Mouse (Mus musculus) megakaryocyte, embryonic 14.5 days (primary cell): ENCODE data around the gene Inhbc. TPM values are rescaled to one million over a fixed set of nuclear protein-coding genes. Genes with fewer than 3 reads are reported as not detected.
"Not testable (repeated sequence)": the region's sequence is repeated elsewhere in the genome, so short reads cannot be mapped to it uniquely, and the experiment has no call there.

Experiments used
- H3K27me3 ChIP-seq: replicated peaks from 2 replicates; pipeline ENCODE3; 2012; ENCODE audit warnings: inconsistent platforms
- H3K36me3 ChIP-seq: replicated peaks from 2 replicates; pipeline ENCODE3; 2012; ENCODE audit warnings: low read length, inconsistent platforms, mixed read lengths
- H3K4me1 ChIP-seq: 2 replicates; pipeline ENCODE4 v1.6.1; 2012; ENCODE audit warnings: inconsistent platforms
- H3K4me3 ChIP-seq: replicated peaks from 2 replicates; pipeline ENCODE3; 2012; ENCODE audit warnings: moderate library complexity, mild to moderate bottlenecking, inconsistent platforms
- H3K9me3 ChIP-seq: 2 replicates; pipeline ENCODE4 v1.6.1; 2012; ENCODE audit warnings: inconsistent platforms
- FLI1 ChIP-seq: IDR thresholded peaks from 2 replicates; pipeline ENCODE4 v1.6.1; 2012; ENCODE audit warnings: low read length, inconsistent platforms, mixed read lengths
- GATA1 ChIP-seq: IDR thresholded peaks from 3 replicates; pipeline ENCODE4 v1.6.1; 2012; ENCODE audit warnings: mixed read lengths, low read length, inconsistent platforms, borderline replicate concordance
- polyA plus RNA-seq: library from polyadenylated mRNA; stranded (reverse); fragments of >175 nt; gene quantifications from 2 replicates; pipeline ENCODE4 v1.2.3, GENCODE M21; 2012; ENCODE audit warnings: low replicate concordance; ENCODE audit not compliant: insufficient read depth

Inhbc gene
- polyA plus RNA-seq, 1 experiment, result not detected

DNA sequence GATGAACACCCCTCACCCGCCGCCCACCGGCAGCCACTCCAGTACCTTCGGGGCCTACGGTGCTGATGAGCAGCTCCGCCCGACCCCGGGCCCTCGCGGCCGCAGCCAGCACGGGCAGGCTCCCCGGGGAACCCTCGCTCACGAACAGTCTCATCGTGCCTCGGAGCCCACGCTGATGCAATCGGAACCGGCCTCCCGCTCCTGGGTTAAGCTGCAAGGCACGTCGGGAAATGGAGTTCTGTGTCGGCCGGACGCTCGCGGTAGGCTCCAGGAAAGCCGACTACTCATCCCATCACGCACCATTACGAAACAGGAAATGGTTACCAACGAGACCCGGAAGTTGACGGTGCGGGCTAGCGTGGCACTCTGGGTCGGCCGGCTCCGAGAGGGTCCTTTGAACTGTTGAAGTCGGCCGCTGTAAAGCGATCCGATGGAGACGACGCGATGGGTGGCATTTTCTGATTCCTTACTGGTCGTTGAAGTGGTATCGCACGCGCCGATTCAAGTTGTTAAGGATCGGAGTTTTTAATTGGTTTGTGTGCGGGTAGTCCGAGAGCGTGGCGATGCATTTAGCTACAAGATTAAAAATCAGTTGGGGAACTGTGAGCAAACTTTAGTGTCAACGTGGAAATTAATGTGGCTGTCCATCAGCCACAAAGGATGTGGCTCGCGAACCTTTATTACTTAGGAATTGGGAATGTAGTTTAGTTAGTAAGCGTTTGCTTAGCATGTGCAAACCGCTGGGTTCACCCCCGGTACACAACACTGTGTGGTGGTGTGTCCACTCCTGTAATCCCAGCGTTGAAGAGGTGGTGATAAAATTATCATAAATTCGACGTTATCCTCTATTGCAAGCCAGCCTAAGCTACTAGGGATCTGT is 58.5 kb downstream of the Inhbc start, which contains the start of gene Mars:
TSS of gene Mars (minus strand) at position 311 of the 880 bp plus-strand sequence.
- peaks cover 37% of the 10 kb centered on the region for H3K36me3 ChIP-seq
- TF ChIP-seq FLI1 (peak; percentile 83), GATA1 (no peak)
- peaks cover 43% of the 10 kb centered on the region for H3K4me1 ChIP-seq

DNA sequence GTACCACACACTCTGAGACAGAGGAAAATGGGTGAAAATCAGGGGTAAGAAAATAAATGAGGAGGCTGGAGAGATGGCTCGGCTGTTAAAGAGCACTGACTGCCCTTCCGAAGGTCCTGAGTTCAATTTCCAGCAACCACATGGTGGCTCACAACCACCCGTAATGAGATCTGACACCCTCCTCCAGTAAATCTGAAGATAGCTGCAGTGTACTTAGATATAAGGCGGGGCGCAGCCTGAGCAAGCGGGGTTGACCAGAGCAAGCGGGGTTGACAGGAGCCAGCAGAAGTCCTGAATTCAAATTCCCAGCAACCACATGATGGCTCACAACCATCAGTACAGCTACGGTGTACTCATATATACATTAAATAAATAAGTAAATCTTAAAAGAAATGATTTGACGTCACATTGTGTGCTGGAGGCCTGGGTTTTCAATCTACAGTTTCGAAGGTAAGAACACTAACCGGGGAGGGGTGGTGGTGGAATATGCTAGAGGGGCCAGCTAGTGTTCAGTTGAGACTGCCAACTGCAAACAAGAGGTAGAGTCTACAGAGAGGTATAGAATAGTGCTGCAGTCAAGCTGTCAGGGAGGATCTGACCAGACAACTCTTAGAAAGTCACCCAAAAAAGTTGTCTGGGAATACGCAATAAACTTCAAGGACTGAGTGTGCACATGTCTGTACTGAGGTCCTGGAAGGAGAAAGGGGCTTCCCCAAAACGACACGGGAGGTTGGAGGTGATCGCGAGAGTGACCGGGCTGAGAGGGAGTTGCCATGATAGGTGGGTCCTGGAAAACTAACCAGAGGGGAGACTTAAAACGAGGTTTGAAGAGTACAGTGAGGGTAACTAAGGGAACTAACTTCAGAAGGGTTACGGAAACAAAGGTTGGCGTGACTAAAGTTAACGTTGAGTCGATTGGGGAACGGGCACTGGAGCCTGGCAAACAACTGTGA is 59.4 kb downstream of the Inhbc start:
- TF ChIP-seq FLI1 (no peak), GATA1 (no peak)
- peaks cover 46% of the 10 kb centered on the region for H3K36me3 ChIP-seq
- peak overlapping the region; percentile 97 for H3K4me3 ChIP-seq
- no peaks in the 10 kb centered on the region for H3K27me3 ChIP-seq
- peaks cover 45% of the 10 kb centered on the region for H3K4me1 ChIP-seq
- H3K9me3 ChIP-seq, result peaks cover 3% of the 10 kb centered on the region; the same call in 1 of the 2 replicates

More for the DNA sequence above, 58.5 kb downstream of the Inhbc start, which contains the start of gene Mars:
- no peaks in the 10 kb centered on the region for H3K27me3 ChIP-seq
- H3K9me3 ChIP-seq, result peaks cover 3% of the 10 kb centered on the region; the same call in 1 of the 2 replicates
- H3K4me3 ChIP-seq, result peak within 1 kb of the TSS; percentile 97

DNA sequence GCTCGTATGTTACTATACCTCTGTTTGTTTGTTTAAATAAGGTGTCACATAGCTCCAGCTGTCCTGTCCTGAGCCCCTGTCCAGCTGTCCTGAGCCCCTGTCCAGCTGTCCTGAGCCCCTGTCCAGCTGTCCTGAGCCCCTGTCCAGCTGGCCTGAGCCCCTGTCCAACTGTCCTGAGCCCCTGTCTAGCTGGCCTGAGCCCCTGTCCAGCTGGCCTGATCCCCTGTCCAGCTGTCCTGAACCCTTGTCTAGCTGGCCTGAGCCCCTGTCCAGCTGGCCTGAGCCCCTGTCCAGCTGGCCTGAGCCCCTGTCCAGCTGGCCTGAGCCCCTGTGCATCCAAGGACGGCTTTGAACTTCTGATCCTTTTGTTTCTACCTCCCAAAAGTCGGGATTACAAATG is 61.1 kb downstream of the Inhbc start:
- Histone ChIP-seq H3K4me1 (peaks cover 52% of the 10 kb centered on the region), H3K36me3 (peaks cover 62% of the 10 kb centered on the region)
- H3K9me3 ChIP-seq, H3K4me3 ChIP-seq, H3K27me3 ChIP-seq: not testable (repeated sequence)

Other genes with a start within 250 kb of the Inhbc start
- 140 and 267 TPM in 2 replicates for gene Os9, start 249.3 kb downstream of the Inhbc start, polyA plus RNA-seq
- 71.2 and 76.1 TPM in 2 replicates for gene B4galnt1, start 205.2 kb downstream of the Inhbc start, polyA plus RNA-seq
- gene Slc26a10, start 189.8 kb downstream of the Inhbc start, polyA plus RNA-seq, result 0.23 and 0.76 TPM in 2 replicates
- not detected in 2 replicates for gene Arhgef25, start 180.3 kb downstream of the Inhbc start, polyA plus RNA-seq
- 51.0 and 171 TPM in 2 replicates for gene Dtx3, start 174.7 kb downstream of the Inhbc start, polyA plus RNA-seq
- gene Pip4k2c, start 158.8 kb downstream of the Inhbc start, polyA plus RNA-seq, result 10.4 and 19.6 TPM in 2 replicates
- 6.6 and 11.4 TPM in 2 replicates for gene Kif5a, start 107.1 kb downstream of the Inhbc start, polyA plus RNA-seq
- gene Dctn2, start 104.1 kb downstream of the Inhbc start, polyA plus RNA-seq, result 176 and 219 TPM in 2 replicates
- 245 and 640 TPM in 2 replicates for gene Mbd6, start 81.4 kb downstream of the Inhbc start, polyA plus RNA-seq
- gene Mars, start 58.6 kb downstream of the Inhbc start, polyA plus RNA-seq, result 26.0 and 101 TPM in 2 replicates
- 6.1 and 10.4 TPM in 2 replicates for gene Arhgap9, start 48.5 kb downstream of the Inhbc start, polyA plus RNA-seq
- gene Gli1, start 28.5 kb downstream of the Inhbc start, polyA plus RNA-seq, result 0.02 TPM in 1 of 2 replicates, not detected in the other
- gene Inhbe, start 16.0 kb downstream of the Inhbc start, polyA plus RNA-seq, result not detected in 2 replicates
- 139 and 346 TPM in 2 replicates for gene R3hdm2, start 9.9 kb upstream of the Inhbc start, polyA plus RNA-seq
- gene Stac3, start 131.3 kb upstream of the Inhbc start, polyA plus RNA-seq, result 3.9 TPM in 1 of 2 replicates, not detected in the other
- gene Ndufa4l2, start 144.5 kb upstream of the Inhbc start, polyA plus RNA-seq, result 0.23 and 5.2 TPM in 2 replicates
- 143 and 168 TPM in 2 replicates for gene Shmt2, start 152.0 kb upstream of the Inhbc start, polyA plus RNA-seq
- gene Nxph4, start 164.1 kb upstream of the Inhbc start, polyA plus RNA-seq, result 0.32 TPM in 1 of 2 replicates, not detected in the other